Mouse (Mus musculus): Measurements from ENCODE around the gene Gm45837. TPM values are rescaled to one million over a fixed set of nuclear protein-coding genes. Genes with fewer than 3 reads are reported as not detected.

Gm45837 gene
- polyA plus RNA-seq, 1 experiment, result not detected

DNA sequence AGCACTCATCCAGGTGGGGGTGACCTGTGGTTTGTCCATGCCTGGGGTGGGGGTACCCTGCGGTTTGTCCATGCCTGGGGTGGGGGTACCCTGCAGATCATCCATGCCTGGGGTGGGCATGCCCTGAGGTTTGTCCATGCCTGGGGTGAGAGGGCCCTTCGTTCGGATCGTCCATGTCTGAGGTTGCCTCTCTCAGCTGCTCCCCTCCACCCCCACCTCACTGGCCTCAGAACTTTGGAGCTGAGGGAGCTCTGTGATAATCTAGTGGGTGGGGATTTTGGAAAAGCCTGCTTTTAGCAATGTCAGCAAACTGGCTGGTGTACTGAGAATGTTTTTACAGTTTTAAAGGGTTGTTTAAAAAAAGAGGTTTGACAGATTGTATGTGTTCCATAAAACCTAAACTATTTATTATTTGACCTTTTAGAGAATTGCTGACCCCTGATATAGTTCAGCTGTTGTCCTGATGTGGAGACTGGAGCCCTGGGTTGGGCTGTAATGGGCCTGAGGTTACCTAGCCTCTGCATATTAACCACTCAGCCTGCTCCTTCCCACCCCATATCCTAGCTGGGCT, 18.7 kb upstream of the Gm45837 start:
- Histone ChIP-seq H3K4me3 (ENCODE audit: insufficient read depth, low read depth, low read length) (no peak overlapping the region), H3K36me3 (ENCODE audit: control insufficient read depth, insufficient read depth, low read length) (no peaks in the 10 kb centered on the region), H3K27ac (ENCODE audit: insufficient read depth, low read depth, low read length) (no peak overlapping the region), H3K27me3 (replicated peaks; ENCODE audit: control insufficient read depth, insufficient read depth, low read length) (no peaks in the 10 kb centered on the region), H3K4me1 (ENCODE audit: control insufficient read depth, insufficient read depth, low read length) (no peaks in the 10 kb centered on the region)
- 71% methylated on average over 4 of the region's 4 CpGs for WGBS
- TF ChIP-seq POLR2A (IDR thresholded peaks at IDR 0.05; ENCODE audit: low read depth, low read length), result no peak
- no peak for TF ChIP-seq CTCF (conservative IDR thresholded peaks at IDR 0.05; ENCODE audit: insufficient read depth, insufficient read length, low read depth, low read length)
- no peak for DNase-seq

DNA sequence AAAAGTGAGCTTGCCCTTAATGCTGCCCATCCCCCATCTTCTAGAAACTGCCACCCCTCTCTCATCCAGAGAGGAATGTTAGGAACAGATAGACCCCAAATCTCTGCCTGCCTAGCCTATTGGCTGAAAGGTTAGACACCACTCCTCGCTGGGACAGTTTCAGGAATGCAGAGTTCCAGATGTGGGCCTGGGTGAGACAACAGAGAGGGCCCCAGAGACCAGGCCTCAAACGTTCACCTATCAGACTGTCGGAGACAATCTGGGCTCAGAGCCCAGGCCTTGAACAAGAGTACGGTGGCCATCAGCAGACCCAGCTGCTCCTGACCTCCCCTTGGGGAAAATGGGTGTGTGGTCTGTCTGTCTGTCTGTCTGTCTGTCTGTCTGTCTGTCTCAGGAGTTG, 17.7 kb upstream of the Gm45837 start:
- Histone ChIP-seq H3K4me1 (ENCODE audit: control insufficient read depth, insufficient read depth, low read length) (no peaks in the 10 kb centered on the region), H3K27ac (ENCODE audit: insufficient read depth, low read depth, low read length) (no peak overlapping the region), H3K27me3 (replicated peaks; ENCODE audit: control insufficient read depth, insufficient read depth, low read length) (no peaks in the 10 kb centered on the region), H3K36me3 (ENCODE audit: control insufficient read depth, insufficient read depth, low read length) (no peaks in the 10 kb centered on the region), H3K4me3 (ENCODE audit: insufficient read depth, low read depth, low read length) (no peak overlapping the region)
- 63% methylated on average over 4 of the region's 4 CpGs for WGBS
- TF ChIP-seq POLR2A (IDR thresholded peaks at IDR 0.05; ENCODE audit: low read depth, low read length), result no peak
- TF ChIP-seq CTCF (conservative IDR thresholded peaks at IDR 0.05; ENCODE audit: insufficient read depth, insufficient read length, low read depth, low read length), result no peak
- no peak for DNase-seq

DNA sequence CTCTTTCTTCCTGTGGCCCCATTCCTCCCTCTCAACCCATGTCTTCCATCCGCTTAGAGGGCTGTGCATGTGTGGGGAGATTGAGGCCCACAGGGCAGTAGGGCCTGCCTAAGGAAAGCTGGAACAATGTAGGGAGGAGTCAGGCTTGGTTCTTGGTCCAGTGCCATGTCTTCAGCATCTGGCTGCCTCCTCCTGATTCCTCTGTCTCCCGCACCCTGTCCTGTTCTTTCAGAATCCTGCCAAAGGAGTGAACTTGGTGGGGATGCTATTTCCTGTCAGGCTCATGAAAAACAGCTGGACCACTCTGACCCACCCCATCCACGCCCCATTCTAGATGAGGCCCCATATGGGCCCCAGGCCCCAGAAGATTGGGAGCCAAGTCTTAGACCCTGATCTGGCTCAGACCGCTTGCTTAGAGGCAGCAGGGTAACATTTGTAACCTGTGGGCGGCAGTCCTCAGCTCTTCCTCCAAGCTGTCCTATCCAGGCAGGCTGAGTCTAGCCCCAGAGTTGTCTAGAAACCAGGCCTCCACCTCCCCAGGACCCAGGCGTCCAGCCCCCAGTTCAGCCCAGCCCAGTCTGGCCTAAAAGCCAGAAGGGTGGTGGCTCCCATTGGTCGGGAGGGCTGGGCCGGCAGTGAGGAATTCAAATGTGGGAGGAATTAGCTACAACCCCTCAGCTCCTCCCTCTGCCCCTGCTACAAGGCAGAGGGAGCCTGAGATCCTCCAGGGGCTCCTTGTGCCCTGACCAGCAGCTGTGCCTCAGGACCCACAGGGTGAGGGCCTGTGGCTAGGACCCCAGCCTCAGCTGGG, 16.8 kb upstream of the Gm45837 start:
- Histone ChIP-seq H3K4me1 (ENCODE audit: control insufficient read depth, insufficient read depth, low read length) (no peaks in the 10 kb centered on the region), H3K4me3 (ENCODE audit: insufficient read depth, low read depth, low read length) (peak overlapping the region; percentile 16; the same call in 1 of the 2 replicates), H3K27ac (ENCODE audit: insufficient read depth, low read depth, low read length) (peak overlapping the region; percentile 16; the same call in 1 of the 2 replicates), H3K27me3 (replicated peaks; ENCODE audit: control insufficient read depth, insufficient read depth, low read length) (no peaks in the 10 kb centered on the region), H3K36me3 (ENCODE audit: control insufficient read depth, insufficient read depth, low read length) (0 out of 2 replicates have a peak, but pooled peaks cover 2% of the 10 kb centered on the region)
- TF ChIP-seq POLR2A (IDR thresholded peaks at IDR 0.05; ENCODE audit: low read depth, low read length) (no peak), CTCF (conservative IDR thresholded peaks at IDR 0.05; ENCODE audit: insufficient read depth, insufficient read length, low read depth, low read length) (no peak)
- WGBS, result 57% methylated on average over 8 of the region's 8 CpGs
- peak; percentile 64 for DNase-seq

DNA sequence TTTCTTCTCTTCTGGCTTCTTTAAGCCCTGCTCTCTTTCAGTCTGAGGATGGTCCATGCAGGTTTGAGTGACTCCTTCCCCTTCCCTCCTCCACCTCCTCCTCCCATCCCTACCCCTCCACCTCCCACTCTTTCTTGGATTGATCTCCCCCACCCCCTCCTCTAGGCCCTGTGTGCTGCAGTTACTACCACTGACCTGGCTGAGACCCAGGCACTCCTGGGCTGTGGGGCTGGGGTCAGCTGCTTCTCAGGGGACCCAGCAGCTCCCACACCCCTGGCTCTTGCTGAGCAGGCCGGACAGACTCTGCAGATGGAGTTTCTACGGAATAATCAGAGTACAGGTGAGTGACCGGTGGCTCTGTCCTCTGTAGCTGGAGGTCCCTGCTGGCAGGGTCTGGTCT, 16.1 kb upstream of the Gm45837 start:
- Histone ChIP-seq H3K27ac (ENCODE audit: insufficient read depth, low read depth, low read length) (0 out of 2 replicates have a peak overlapping the region, but pooled peaks have one; percentile 16), H3K4me3 (ENCODE audit: insufficient read depth, low read depth, low read length) (peak overlapping the region; percentile 16; the same call in 1 of the 2 replicates), H3K4me1 (ENCODE audit: control insufficient read depth, insufficient read depth, low read length) (no peaks in the 10 kb centered on the region), H3K27me3 (replicated peaks; ENCODE audit: control insufficient read depth, insufficient read depth, low read length) (no peaks in the 10 kb centered on the region), H3K36me3 (ENCODE audit: control insufficient read depth, insufficient read depth, low read length) (0 out of 2 replicates have a peak, but pooled peaks cover 2% of the 10 kb centered on the region)
- WGBS, result 73% methylated on average over 3 of the region's 3 CpGs
- DNase-seq, result no peak
- TF ChIP-seq CTCF (conservative IDR thresholded peaks at IDR 0.05; ENCODE audit: insufficient read depth, insufficient read length, low read depth, low read length), result no peak
- TF ChIP-seq POLR2A (IDR thresholded peaks at IDR 0.05; ENCODE audit: low read depth, low read length), result no peak

DNA sequence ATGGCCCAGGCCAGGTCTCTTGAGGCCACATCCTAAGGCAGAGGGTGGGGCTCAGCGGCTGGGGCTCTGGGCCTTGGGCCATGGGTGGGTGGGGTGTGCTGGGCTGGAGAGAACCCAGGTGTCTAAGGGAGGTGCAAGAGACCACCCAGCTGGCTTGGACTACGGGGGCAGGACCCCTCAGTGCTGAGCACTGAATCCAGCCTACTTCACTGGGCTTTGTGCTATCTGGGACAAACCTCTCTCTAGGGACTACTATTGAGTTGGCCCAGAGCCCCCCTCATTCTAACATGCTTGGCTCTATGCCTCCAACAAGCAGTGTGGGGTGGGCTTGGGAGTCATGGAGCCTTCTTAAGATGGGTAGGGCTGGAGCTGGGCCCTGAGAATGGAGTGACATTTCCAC, 15.2 kb upstream of the Gm45837 start:
- peak overlapping the region; percentile 24 for H3K4me3 ChIP-seq (ENCODE audit: insufficient read depth, low read depth, low read length)
- no peak overlapping the region for H3K27ac ChIP-seq (ENCODE audit: insufficient read depth, low read depth, low read length)
- no peaks in the 10 kb centered on the region for H3K4me1 ChIP-seq (ENCODE audit: control insufficient read depth, insufficient read depth, low read length)
- WGBS, result 75% methylated on average over 2 of the region's 2 CpGs
- DNase-seq, result no peak
- TF ChIP-seq CTCF (conservative IDR thresholded peaks at IDR 0.05; ENCODE audit: insufficient read depth, insufficient read length, low read depth, low read length) (no peak), POLR2A (IDR thresholded peaks at IDR 0.05; ENCODE audit: low read depth, low read length) (no peak)
- 0 out of 2 replicates have a peak, but pooled peaks cover 2% of the 10 kb centered on the region for H3K36me3 ChIP-seq (ENCODE audit: control insufficient read depth, insufficient read depth, low read length)
- no peaks in the 10 kb centered on the region for H3K27me3 ChIP-seq (replicated peaks; ENCODE audit: control insufficient read depth, insufficient read depth, low read length)

DNA sequence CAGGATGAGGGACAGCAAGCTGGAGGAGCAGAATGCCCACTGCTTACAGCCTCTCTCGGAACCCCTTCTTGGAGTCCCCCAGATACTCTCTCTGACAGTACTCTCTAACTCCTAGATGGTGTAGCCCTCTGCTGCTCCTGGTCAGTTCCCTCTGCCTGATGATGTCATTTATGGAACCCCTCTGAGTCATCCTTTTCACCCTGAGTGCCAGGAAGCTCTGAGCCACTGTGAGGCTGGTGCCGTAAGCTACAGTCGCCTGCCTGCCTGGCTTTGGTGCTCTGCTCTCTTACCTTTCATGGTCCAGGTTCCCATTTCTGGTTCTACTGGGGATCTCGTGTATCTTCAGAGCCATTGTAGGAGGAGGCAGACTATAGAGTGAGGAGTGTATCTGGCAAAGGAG, 13.5 kb upstream of the Gm45837 start:
- 92% methylated on average over 4 of the region's 4 CpGs for WGBS
- no peaks in the 10 kb centered on the region for H3K4me1 ChIP-seq (ENCODE audit: control insufficient read depth, insufficient read depth, low read length)
- H3K36me3 ChIP-seq (ENCODE audit: control insufficient read depth, insufficient read depth, low read length), result 0 out of 2 replicates have a peak, but pooled peaks cover 2% of the 10 kb centered on the region
- H3K4me3 ChIP-seq (ENCODE audit: insufficient read depth, low read depth, low read length), result no peak overlapping the region
- DNase-seq, result no peak
- H3K27me3 ChIP-seq (replicated peaks; ENCODE audit: control insufficient read depth, insufficient read depth, low read length), result no peaks in the 10 kb centered on the region
- H3K27ac ChIP-seq (ENCODE audit: insufficient read depth, low read depth, low read length), result no peak overlapping the region
- TF ChIP-seq CTCF (conservative IDR thresholded peaks at IDR 0.05; ENCODE audit: insufficient read depth, insufficient read length, low read depth, low read length) (no peak), POLR2A (IDR thresholded peaks at IDR 0.05; ENCODE audit: low read depth, low read length) (no peak)

DNA sequence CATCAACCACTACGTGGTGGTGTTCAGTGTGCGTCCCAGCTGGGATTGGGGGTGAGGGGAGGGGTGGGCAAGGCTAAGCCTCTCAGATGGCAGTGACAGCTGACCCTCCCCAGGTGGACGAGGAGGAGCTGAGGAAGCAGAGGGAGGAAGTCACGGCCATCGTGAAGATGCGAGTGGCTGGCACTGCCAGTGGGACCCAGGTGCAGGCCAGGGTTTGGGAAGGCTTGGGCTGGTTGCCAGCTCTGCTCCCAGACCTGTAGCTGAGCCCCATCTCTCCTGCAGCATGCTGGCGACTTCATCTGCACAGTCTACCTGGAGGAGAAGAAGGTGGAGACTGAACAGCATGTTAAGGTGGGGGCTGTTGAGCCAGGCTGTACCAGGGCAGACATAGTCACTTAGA, 9.2 kb upstream of the Gm45837 start:
- Histone ChIP-seq H3K4me1 (ENCODE audit: control insufficient read depth, insufficient read depth, low read length) (no peaks in the 10 kb centered on the region), H3K27ac (ENCODE audit: insufficient read depth, low read depth, low read length) (no peak overlapping the region), H3K36me3 (ENCODE audit: control insufficient read depth, insufficient read depth, low read length) (0 out of 2 replicates have a peak, but pooled peaks cover 2% of the 10 kb centered on the region), H3K27me3 (replicated peaks; ENCODE audit: control insufficient read depth, insufficient read depth, low read length) (no peaks in the 10 kb centered on the region), H3K4me3 (ENCODE audit: insufficient read depth, low read depth, low read length) (no peak overlapping the region)
- no peak for DNase-seq
- TF ChIP-seq POLR2A (IDR thresholded peaks at IDR 0.05; ENCODE audit: low read depth, low read length), result no peak
- no peak for TF ChIP-seq CTCF (conservative IDR thresholded peaks at IDR 0.05; ENCODE audit: insufficient read depth, insufficient read length, low read depth, low read length)
- WGBS, result 83% methylated on average over 7 of the region's 7 CpGs

Measured in kidney, adult 2 months (tissue).